Mouse (Mus musculus) spleen, adult 12 weeks (tissue): ENCODE measurements around the gene Slc12a7.
"Not testable (repeated sequence)": the region's sequence is repeated elsewhere in the genome, so short reads cannot be mapped to it uniquely, and the experiment has no call there.

Experiments
- DNase-seq: peaks from one replicate; pipeline ENCODE4 v3.0.0; 2022; ENCODE audit warnings: low spot score

The Slc12a7 gene

GRCm38 (mm10) chr13:73718225-73718624, 14.7 kb upstream of the Slc12a7 start:
- DNase-seq = peak; percentile 56

GRCm38 (mm10) chr13:73720241-73720640, 12.7 kb upstream of the Slc12a7 start:
- DNase-seq = no peak

GRCm38 (mm10) chr13:73723081-73723668, 9.7 kb upstream of the Slc12a7 start:
- DNase-seq = no peak

GRCm38 (mm10) chr13:73725315-73725714, 7.6 kb upstream of the Slc12a7 start:
- no peak for DNase-seq

GRCm38 (mm10) chr13:73727621-73728025, 5.3 kb upstream of the Slc12a7 start:
- DNase-seq = no peak

GRCm38 (mm10) chr13:73728633-73729032, 4.3 kb upstream of the Slc12a7 start:
- DNase-seq = no peak

GRCm38 (mm10) chr13:73730913-73731312, 2.0 kb upstream of the Slc12a7 start:
- DNase-seq = no peak

GRCm38 (mm10) chr13:73732235-73732634, 659 bp upstream of the Slc12a7 start:
- no peak for DNase-seq

- no peak for DNase-seq
Measured at GRCm38 (mm10) chr13:73734379-73734778, 1.5 kb downstream of the Slc12a7 start.

- DNase-seq = no peak
Measured at GRCm38 (mm10) chr13:73735270-73735669, 2.4 kb downstream of the Slc12a7 start.

- no peak for DNase-seq
Measured at GRCm38 (mm10) chr13:73735928-73736327, 3.0 kb downstream of the Slc12a7 start.

- no peak for DNase-seq
Measured at GRCm38 (mm10) chr13:73736943-73737342, 4.0 kb downstream of the Slc12a7 start.

- DNase-seq = not testable (repeated sequence)
Measured at GRCm38 (mm10) chr13:73740399-73740944, 7.6 kb downstream of the Slc12a7 start.

GRCm38 (mm10) chr13:73742944-73743343, 10.1 kb downstream of the Slc12a7 start:
- no peak for DNase-seq

GRCm38 (mm10) chr13:73743662-73744061, 10.8 kb downstream of the Slc12a7 start:
- no peak for DNase-seq

GRCm38 (mm10) chr13:73748663-73749440, 16.0 kb downstream of the Slc12a7 start:
- no peak for DNase-seq

GRCm38 (mm10) chr13:73750435-73750834, 17.5 kb downstream of the Slc12a7 start:
- DNase-seq = no peak

- DNase-seq = no peak
Measured at GRCm38 (mm10) chr13:73751284-73751683, 18.4 kb downstream of the Slc12a7 start.

- no peak for DNase-seq
Measured at GRCm38 (mm10) chr13:73755809-73756208, 22.9 kb downstream of the Slc12a7 start.

GRCm38 (mm10) chr13:73756916-73757315, 24.0 kb downstream of the Slc12a7 start:
- DNase-seq = no peak

GRCm38 (mm10) chr13:73757362-73757761, 24.5 kb downstream of the Slc12a7 start:
- no peak for DNase-seq

- DNase-seq = no peak
Measured at GRCm38 (mm10) chr13:73759596-73759995, 26.7 kb downstream of the Slc12a7 start.

GRCm38 (mm10) chr13:73760126-73760525, 27.2 kb downstream of the Slc12a7 start:
- no peak for DNase-seq
